Mouse (Mus musculus): ENCODE data around the gene Lingo2. TPM values are rescaled to one million over a fixed set of nuclear protein-coding genes. Genes with fewer than 3 reads are reported as not detected.
A peak's percentile ranks its signal among the peaks of the same experiment; 100 is the strongest.

Gene Lingo2
- polyA plus RNA-seq, 1 experiment from 2014 or later: 2.1 TPM

- ATAC-seq (ENCODE audit: low FRiP score) (peak; percentile 74; the same call in 1 of the 2 replicates), DNase-seq (ENCODE audit: low spot score) (peak; percentile 30)
- no peak overlapping the region for H3K4me2 ChIP-seq (replicated peaks; ENCODE audit: low read depth, low read length)
Measured at GRCm38 (mm10) chr4:35897769-35898564, 1053.6 kb downstream of the Lingo2 start.

GRCm38 (mm10) chr4:35885591-35886542, 1065.7 kb downstream of the Lingo2 start:
- peak; percentile 57 for DNase-seq (ENCODE audit: low spot score)
- H3K36me3 ChIP-seq (ENCODE audit: control insufficient read depth, insufficient read depth, low read length): no peaks in the 10 kb centered on the region
- H3K4me3 ChIP-seq (ENCODE audit: low read depth, low read length): no peak overlapping the region
- ATAC-seq (ENCODE audit: low FRiP score): peak; percentile 75
- H3K4me1 ChIP-seq (replicated peaks; ENCODE audit: control insufficient read depth, insufficient read depth, low read length): no peaks in the 10 kb centered on the region
- no peak overlapping the region for H3K9ac ChIP-seq (ENCODE audit: low read depth, low read length)
- H3K27ac ChIP-seq (ENCODE audit: low read depth, low read length): no peak overlapping the region
- no peaks in the 10 kb centered on the region for H3K9me3 ChIP-seq (ENCODE audit: control insufficient read depth, low read length)
- H3K4me2 ChIP-seq (replicated peaks; ENCODE audit: low read depth, low read length): no peak overlapping the region
- no peaks in the 10 kb centered on the region for H3K27me3 ChIP-seq (ENCODE audit: control insufficient read depth, insufficient read depth, low read length)
- 45% methylated on average over 5 of the region's 5 CpGs for WGBS

More at GRCm38 (mm10) chr4:35897769-35898564, 1053.6 kb downstream of the Lingo2 start:
- no peak overlapping the region for H3K4me3 ChIP-seq (ENCODE audit: low read depth, low read length)
- no peaks in the 10 kb centered on the region for H3K36me3 ChIP-seq (ENCODE audit: control insufficient read depth, insufficient read depth, low read length)
- no peaks in the 10 kb centered on the region for H3K27me3 ChIP-seq (ENCODE audit: control insufficient read depth, insufficient read depth, low read length)
- H3K9me3 ChIP-seq (ENCODE audit: control insufficient read depth, low read length): no peaks in the 10 kb centered on the region
- H3K9ac ChIP-seq (ENCODE audit: low read depth, low read length): no peak overlapping the region
- 55% methylated on average over 1 of the region's 1 CpGs for WGBS
- no peaks in the 10 kb centered on the region for H3K4me1 ChIP-seq (replicated peaks; ENCODE audit: control insufficient read depth, insufficient read depth, low read length)
- no peak overlapping the region for H3K27ac ChIP-seq (ENCODE audit: low read depth, low read length)

GRCm38 (mm10) chr4:35884946-35885460, 1066.5 kb downstream of the Lingo2 start:
- no peak overlapping the region for H3K4me3 ChIP-seq (ENCODE audit: low read depth, low read length)
- H3K9me3 ChIP-seq (ENCODE audit: control insufficient read depth, low read length): no peaks in the 10 kb centered on the region
- H3K4me1 ChIP-seq (replicated peaks; ENCODE audit: control insufficient read depth, insufficient read depth, low read length): no peaks in the 10 kb centered on the region
- no peaks in the 10 kb centered on the region for H3K27me3 ChIP-seq (ENCODE audit: control insufficient read depth, insufficient read depth, low read length)
- no peak overlapping the region for H3K4me2 ChIP-seq (replicated peaks; ENCODE audit: low read depth, low read length)
- DNase-seq (ENCODE audit: low spot score) (peak; percentile 61), ATAC-seq (ENCODE audit: low FRiP score) (no peak)
- H3K9ac ChIP-seq (ENCODE audit: low read depth, low read length): no peak overlapping the region
- 59% methylated on average over 3 of the region's 3 CpGs for WGBS
- no peaks in the 10 kb centered on the region for H3K36me3 ChIP-seq (ENCODE audit: control insufficient read depth, insufficient read depth, low read length)
- no peak overlapping the region for H3K27ac ChIP-seq (ENCODE audit: low read depth, low read length)

- H3K9ac ChIP-seq (ENCODE audit: low read depth, low read length): no peak overlapping the region
- no peak for DNase-seq (ENCODE audit: low spot score)
- no peak overlapping the region for H3K4me2 ChIP-seq (replicated peaks; ENCODE audit: low read depth, low read length)
- ATAC-seq (ENCODE audit: low FRiP score): no peak
- WGBS: 89% methylated on average over 1 of the region's 1 CpGs
- no peak overlapping the region for H3K4me3 ChIP-seq (ENCODE audit: low read depth, low read length)
- no peaks in the 10 kb centered on the region for H3K9me3 ChIP-seq (ENCODE audit: control insufficient read depth, low read length)
- H3K36me3 ChIP-seq (ENCODE audit: control insufficient read depth, insufficient read depth, low read length): no peaks in the 10 kb centered on the region
- H3K27me3 ChIP-seq (ENCODE audit: control insufficient read depth, insufficient read depth, low read length): no peaks in the 10 kb centered on the region
- H3K27ac ChIP-seq (ENCODE audit: low read depth, low read length): no peak overlapping the region
- H3K4me1 ChIP-seq (replicated peaks; ENCODE audit: control insufficient read depth, insufficient read depth, low read length): no peaks in the 10 kb centered on the region
Measured at GRCm38 (mm10) chr4:35846518-35846917, 1105.0 kb downstream of the Lingo2 start.

GRCm38 (mm10) chr4:35845140-35845539, 1106.4 kb downstream of the Lingo2 start:
- H3K4me2 ChIP-seq (replicated peaks; ENCODE audit: low read depth, low read length): no peak overlapping the region
- H3K4me1 ChIP-seq (replicated peaks; ENCODE audit: control insufficient read depth, insufficient read depth, low read length): no peaks in the 10 kb centered on the region
- H3K4me3 ChIP-seq (ENCODE audit: low read depth, low read length): no peak overlapping the region
- no peak overlapping the region for H3K9ac ChIP-seq (ENCODE audit: low read depth, low read length)
- WGBS: 56% methylated on average over 7 of the region's 7 CpGs
- no peaks in the 10 kb centered on the region for H3K9me3 ChIP-seq (ENCODE audit: control insufficient read depth, low read length)
- ATAC-seq (ENCODE audit: low FRiP score) (peak; percentile 75), DNase-seq (ENCODE audit: low spot score) (peak; percentile 4)
- H3K27ac ChIP-seq (ENCODE audit: low read depth, low read length): no peak overlapping the region
- no peaks in the 10 kb centered on the region for H3K36me3 ChIP-seq (ENCODE audit: control insufficient read depth, insufficient read depth, low read length)
- H3K27me3 ChIP-seq (ENCODE audit: control insufficient read depth, insufficient read depth, low read length): no peaks in the 10 kb centered on the region

- Histone ChIP-seq H3K9ac (ENCODE audit: low read depth, low read length) (no peak overlapping the region), H3K4me2 (replicated peaks; ENCODE audit: low read depth, low read length) (no peak overlapping the region), H3K27ac (ENCODE audit: low read depth, low read length) (no peak overlapping the region), H3K36me3 (ENCODE audit: control insufficient read depth, insufficient read depth, low read length) (no peaks in the 10 kb centered on the region), H3K9me3 (ENCODE audit: control insufficient read depth, low read length) (no peaks in the 10 kb centered on the region), H3K4me3 (ENCODE audit: low read depth, low read length) (no peak overlapping the region), H3K4me1 (replicated peaks; ENCODE audit: control insufficient read depth, insufficient read depth, low read length) (no peaks in the 10 kb centered on the region), H3K27me3 (ENCODE audit: control insufficient read depth, insufficient read depth, low read length) (no peaks in the 10 kb centered on the region)
- DNase-seq (ENCODE audit: low spot score): peak; percentile 5
- peak; percentile 61; the same call in 1 of the 2 replicates for ATAC-seq (ENCODE audit: low FRiP score)
- 65% methylated on average over 6 of the region's 6 CpGs for WGBS
Measured at GRCm38 (mm10) chr4:35844518-35844917, 1107.0 kb downstream of the Lingo2 start.

- H3K4me2 ChIP-seq (replicated peaks; ENCODE audit: low read depth, low read length): no peak overlapping the region
- no peaks in the 10 kb centered on the region for H3K4me1 ChIP-seq (replicated peaks; ENCODE audit: control insufficient read depth, insufficient read depth, low read length)
- DNase-seq (ENCODE audit: low spot score) (no peak), ATAC-seq (ENCODE audit: low FRiP score) (no peak)
- no peaks in the 10 kb centered on the region for H3K9me3 ChIP-seq (ENCODE audit: control insufficient read depth, low read length)
- 91% methylated on average over 7 of the region's 7 CpGs for WGBS
- no peak overlapping the region for H3K9ac ChIP-seq (ENCODE audit: low read depth, low read length)
- H3K27ac ChIP-seq (ENCODE audit: low read depth, low read length): no peak overlapping the region
- H3K27me3 ChIP-seq (ENCODE audit: control insufficient read depth, insufficient read depth, low read length): no peaks in the 10 kb centered on the region
- H3K36me3 ChIP-seq (ENCODE audit: control insufficient read depth, insufficient read depth, low read length): no peaks in the 10 kb centered on the region
- H3K4me3 ChIP-seq (ENCODE audit: low read depth, low read length): no peak overlapping the region
Measured at GRCm38 (mm10) chr4:35823322-35823870, 1128.2 kb downstream of the Lingo2 start.

GRCm38 (mm10) chr4:35820701-35821100, 1130.8 kb downstream of the Lingo2 start:
- Histone ChIP-seq H3K9me3 (ENCODE audit: control insufficient read depth, low read length) (no peaks in the 10 kb centered on the region), H3K4me2 (replicated peaks; ENCODE audit: low read depth, low read length) (no peak overlapping the region), H3K27me3 (ENCODE audit: control insufficient read depth, insufficient read depth, low read length) (no peaks in the 10 kb centered on the region), H3K4me1 (replicated peaks; ENCODE audit: control insufficient read depth, insufficient read depth, low read length) (no peaks in the 10 kb centered on the region), H3K36me3 (ENCODE audit: control insufficient read depth, insufficient read depth, low read length) (no peaks in the 10 kb centered on the region), H3K4me3 (ENCODE audit: low read depth, low read length) (no peak overlapping the region), H3K27ac (ENCODE audit: low read depth, low read length) (no peak overlapping the region), H3K9ac (ENCODE audit: low read depth, low read length) (no peak overlapping the region)
- ATAC-seq (ENCODE audit: low FRiP score) (no peak), DNase-seq (ENCODE audit: low spot score) (no peak)
- 93% methylated on average over 1 of the region's 1 CpGs for WGBS

All from hindbrain, embryonic 11.5 days (tissue).